In the genomic region with DNA sequence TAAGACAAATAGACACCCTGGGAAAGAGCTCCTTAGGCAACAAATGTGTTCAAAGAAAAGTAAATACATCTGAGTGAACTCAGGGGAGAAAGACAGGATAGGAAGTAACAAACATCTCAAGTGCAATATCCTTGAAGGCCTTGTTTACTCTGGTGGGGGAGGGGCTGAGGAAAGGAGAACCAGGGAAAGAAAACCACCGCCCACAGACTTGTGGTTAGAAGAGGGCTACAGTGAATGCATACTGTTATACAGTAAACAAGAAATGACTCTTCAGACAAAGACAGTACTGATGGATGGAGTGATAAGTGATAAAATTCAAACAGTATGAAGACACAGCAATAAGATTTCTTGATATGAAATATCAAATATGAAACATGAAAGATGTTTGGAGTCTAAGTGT, we compare ENCODE assay signal across 10 mouse cellular contexts.
DNase-seq lines count a peak whose midpoint lies in the region; ATAC-seq lines count a peak whose summit lies in the region.
"Had no signal": no experiment of that assay in that cellular context is flagged by ENCODE, and none has a peak within 500 bp of the region (broad histone marks: within the 10 kb centered on the region; RNA-seq: fewer than 3 reads in every experiment).

No protein-coding gene starts in this region.

- DNase-seq in spleen, postnatal 36 days (ENCODE audit: low spot score in 2 of 2), result peak; percentile 11 to 35
- DNase-seq in spleen, adult 18-20 months, result no peak
- DNase-seq in cerebellum, adult 11 months, result no peak
- DNase-seq in adrenal gland, postnatal 36 days, result no peak
- DNase-seq: adrenal gland, adult 8-10 months; cerebellum, postnatal 25 days had no signal

- peak; percentile 79 for ATAC-seq in granulocyte monocyte progenitor cell, adult 5-6 weeks (replicated peaks; ENCODE audit: poor library complexity, severe bottlenecking)
- ATAC-seq in megakaryocyte progenitor cell, adult 5-6 weeks (replicated peaks; ENCODE audit: poor library complexity), result peak; percentile 71
- ATAC-seq in activated CD4-positive, CD25-positive, alpha-beta regulatory T cell, adult 4 months, result no peak
- ATAC-seq: intestine, postnatal 0 days had no signal

Comparison
In these comparisons a context has a peak if more than half of its experiments do, and no peak if none do; other contexts are left out.
1. DNase-seq: peak in spleen, postnatal 36 days (2 of 2); none in spleen, adult 18-20 months (0 of 2), cerebellum, adult 11 months (single experiment) and adrenal gland, postnatal 36 days (0 of 2).